Mouse (Mus musculus): ENCODE results near the gene Rnf225.
"Not testable (repeated sequence)": the region's sequence is repeated elsewhere in the genome, so short reads cannot be mapped to it uniquely, and the experiment has no call there.

Rnf225 gene

DNA sequence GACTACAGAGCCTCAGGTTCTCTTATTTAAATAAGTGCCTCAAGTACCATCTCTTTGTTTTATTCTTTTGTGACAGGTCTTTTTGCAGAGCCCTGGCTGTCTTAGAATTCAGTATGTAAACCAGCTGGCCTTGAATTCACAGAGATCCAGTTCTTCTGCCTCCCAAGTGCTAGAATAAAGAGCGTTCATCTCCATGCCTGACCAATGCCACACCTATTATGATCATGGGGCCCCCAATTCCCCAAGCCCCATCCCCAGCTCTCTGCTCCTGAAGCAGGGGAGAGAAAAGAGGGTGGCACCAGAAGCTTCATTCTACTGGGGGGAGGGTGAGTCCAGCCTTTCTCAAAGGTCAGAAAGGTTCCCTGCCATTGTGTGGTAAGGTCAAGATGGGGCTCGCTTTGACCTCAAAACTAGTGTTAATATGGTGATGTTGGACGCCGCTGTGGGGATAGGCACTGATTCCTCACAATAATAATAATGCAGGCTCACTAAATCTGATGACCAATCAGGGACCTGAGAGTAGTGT, 6.5 kb downstream of the Rnf225 start:
- DNase-seq = no peak

DNA sequence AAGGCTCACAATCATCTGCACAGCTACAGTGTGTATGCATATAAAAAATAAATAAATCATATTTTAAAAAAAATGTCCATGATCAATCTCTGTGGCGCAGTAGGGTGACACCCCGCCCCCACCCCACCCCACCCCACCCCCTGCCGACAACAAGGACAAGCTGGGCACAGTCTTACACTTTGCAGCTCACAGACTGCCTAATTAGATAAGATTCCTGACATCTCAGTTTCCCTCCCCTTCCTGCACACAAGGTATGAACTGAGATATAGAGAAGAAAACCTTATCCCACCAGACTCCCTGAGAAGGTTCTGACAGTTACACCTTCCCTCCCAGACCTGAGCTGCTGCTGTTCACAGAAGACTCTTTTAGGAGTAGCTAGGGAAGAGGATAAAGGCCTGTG, 7.6 kb downstream of the Rnf225 start:
- DNase-seq = no peak

- not testable (repeated sequence) for DNase-seq
These were observed 10.1 kb downstream of the Rnf225 start for GRCm38 (mm10) chr7:12937254-12937803.

DNA sequence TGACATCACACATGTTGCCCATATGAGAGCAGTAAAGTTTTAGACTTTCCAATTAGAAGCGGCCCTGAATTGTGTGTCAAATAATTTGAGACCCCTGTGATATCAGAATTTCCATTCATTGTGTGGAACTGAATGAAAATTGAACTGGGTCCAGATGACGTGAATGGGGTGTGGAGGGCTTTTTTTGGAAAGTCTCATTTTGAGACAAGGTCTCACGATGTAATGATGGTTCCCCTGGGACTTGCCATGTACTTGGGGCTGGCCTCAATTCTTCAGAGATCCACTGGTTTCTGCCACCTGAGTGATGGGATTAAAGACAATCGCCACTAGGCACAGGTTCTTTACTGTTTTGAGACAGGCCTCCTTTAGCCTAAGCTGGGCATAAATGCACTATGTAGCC, 13.4 kb downstream of the Rnf225 start:
- DNase-seq = no peak

DNA sequence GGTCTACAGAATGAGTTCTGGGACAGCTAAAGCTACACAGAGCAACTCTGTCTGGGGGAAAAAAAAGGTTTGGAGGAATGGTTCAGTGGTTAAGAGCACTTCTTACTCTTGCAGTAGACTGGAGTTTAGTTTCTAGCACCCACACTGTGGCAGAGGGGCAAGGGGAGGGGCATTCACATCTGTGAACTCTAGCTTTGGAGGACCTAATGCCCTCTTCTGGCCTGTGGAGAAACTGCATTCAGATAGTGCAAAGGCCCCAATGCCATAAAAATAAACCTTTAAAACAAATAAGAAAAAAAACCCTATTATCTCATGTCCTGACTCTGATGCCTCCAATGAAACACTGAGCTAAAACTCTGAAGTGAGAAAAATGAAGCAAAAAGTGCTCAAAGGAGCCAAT, 16.3 kb downstream of the Rnf225 start:
- no peak for DNase-seq

- DNase-seq = peak; percentile 81
These were observed 22.0 kb downstream of the Rnf225 start for GRCm38 (mm10) chr7:12949032-12949871.

GRCm38 (mm10) chr7:12949872-12950229, 22.6 kb downstream of the Rnf225 start:
- DNase-seq = no peak

DNA sequence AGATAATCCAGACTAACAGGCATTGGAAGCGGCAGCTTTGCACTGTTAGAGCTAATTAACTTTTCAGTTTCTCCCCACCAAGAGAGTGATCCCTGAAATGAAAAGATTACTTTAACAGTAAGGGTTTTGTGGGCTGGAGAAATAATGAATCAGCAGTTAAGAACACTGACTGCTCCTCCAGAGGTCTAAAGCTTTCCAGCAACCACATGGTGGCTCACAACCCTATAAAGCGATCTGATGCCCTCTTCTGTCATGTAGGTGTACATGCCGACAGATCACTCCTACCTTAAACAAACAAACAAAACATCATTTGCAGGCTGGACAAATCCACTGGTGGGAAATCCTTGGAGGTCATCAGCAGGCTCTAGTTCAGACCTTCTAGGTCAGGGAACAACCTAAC, 27.7 kb downstream of the Rnf225 start:
- DNase-seq = no peak

DNA sequence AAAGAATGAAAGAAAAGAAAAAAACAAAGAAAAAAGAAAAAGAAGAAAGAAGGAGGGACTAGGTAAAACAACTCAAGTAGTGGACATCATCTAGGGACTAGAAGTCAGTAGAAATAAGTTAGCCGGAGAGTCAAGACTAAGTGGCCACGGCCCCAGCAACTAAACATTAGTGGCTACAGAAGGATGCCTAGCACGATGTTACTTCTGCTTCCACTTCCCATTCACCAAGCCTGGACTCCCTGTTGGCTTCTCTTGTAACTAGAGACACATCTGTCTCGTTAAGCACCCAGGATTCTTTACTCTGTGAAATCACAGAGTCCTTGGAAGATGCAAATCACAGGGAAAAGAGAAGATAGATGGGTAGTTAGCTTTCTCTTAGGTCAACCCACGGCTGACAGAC, 30.3 kb downstream of the Rnf225 start:
- DNase-seq = no peak

- DNase-seq = no peak
These were observed 31.7 kb downstream of the Rnf225 start for GRCm38 (mm10) chr7:12958948-12959347.

DNA sequence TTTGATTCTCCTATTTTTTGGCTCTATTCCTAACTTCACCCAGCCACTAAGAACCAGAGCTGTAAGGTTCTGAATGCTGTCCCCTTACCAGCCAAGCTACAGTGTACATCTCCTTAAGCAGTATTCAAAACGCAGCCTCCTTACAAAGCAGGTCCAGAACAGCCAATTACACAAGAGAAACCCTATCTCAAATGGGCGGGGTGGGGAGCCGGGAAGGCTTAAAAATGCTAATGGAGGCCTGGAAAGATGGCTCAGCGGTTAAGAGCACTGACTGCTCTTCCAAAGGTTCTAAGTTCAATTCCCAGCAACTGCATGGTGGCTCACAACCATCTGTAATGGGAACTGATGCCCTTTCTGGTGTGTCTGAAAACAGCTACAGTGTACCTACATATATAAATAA, 32.5 kb downstream of the Rnf225 start:
- DNase-seq = no peak

DNA sequence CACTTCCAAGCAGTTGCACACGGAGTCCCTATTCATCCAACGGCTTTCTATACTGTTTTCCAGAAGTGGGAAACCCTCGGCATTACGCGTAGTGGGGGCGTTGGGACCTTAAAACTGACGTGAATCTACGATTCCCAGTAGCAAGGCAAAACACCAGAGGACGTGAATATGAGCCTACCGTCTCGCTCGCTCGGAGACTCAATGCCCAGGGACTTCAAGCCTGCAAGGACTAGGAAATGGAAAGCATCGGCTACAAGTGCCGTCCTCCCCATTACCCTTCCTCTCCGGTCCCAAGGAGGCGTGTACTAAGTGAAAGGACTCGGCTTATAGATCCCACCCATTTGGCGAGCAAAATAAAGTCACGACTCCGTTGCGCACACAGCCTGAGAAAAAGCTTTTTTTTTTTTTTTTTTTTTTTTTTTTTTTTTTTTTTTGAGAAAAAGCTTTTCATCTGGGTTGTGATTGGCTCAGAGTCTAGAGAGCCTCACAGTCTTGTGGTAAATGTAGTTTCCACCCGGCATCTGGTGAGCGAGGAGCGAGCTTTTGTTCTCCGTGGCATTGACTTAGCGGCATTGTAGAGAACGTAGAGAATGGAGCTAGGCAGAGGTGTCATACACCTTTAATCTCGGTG, 34.4 kb downstream of the Rnf225 start:
- DNase-seq = peak; percentile 47

DNA sequence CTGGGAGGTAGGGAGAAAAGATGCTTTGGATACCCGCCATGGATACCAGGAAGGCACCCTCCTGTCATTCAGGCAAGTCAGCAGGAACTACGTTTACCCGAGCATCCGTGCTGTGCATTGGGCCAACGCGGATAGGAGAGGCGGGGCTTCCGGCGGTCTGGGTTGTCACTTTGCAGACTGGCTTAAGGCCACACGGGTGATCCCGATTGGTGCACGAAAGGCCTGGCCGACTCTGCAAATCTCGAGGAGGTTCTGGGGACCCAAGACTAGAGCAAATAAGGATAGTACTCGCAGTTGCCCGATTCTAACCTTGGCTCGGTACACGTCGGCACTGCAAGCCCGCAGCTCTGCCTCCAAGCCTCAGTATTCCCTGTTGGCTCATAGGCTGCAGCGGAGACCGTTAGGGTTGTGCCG, 38.5 kb downstream of the Rnf225 start, which contains the start of gene Zfp324:
TSS of gene Zfp324 (plus strand) at position 161 of the 414 bp plus-strand sequence.
- DNase-seq = peak; percentile 84

DNA sequence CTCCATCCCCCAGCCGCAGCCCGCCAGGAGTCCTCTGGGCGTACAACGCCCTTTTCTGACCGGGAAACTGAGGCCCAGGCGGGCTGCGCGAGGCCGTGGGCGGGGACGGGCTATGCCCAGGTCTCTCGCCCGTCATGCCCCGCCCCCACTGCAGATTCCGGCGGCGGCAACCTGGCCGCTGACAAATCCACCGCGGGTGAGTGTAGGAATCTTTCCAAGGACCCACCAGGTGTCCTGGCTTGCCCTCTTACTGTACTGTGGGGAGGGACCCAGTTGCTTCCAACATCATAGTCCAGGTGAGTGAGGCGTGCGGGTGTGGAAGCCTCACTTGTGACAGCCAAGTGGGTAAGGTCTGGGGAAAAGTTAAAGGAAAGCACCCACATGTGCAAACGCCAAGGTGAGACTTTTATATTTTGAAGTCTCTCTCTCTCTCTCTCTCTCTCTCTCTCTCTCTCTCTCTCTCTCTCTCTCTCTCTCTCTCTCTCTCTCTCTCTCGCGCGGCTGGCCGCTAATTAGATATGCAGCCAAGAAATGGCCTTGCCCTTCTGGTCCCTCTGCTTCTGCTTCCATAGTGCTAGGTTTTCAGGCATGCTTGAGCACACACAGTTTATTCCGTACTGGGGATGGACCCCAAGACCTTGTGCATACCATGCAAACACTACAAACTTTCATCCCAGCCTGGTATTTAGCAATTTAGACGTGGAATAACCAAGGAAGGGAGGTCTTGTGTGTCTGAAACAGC, 39.1 kb downstream of the Rnf225 start:
- peak; percentile 60 for DNase-seq

GRCm38 (mm10) chr7:12970906-12971305, 43.7 kb downstream of the Rnf225 start:
- no peak for DNase-seq

- peak; percentile 96 for DNase-seq
These were observed 50.6 kb downstream of the Rnf225 start, which contains the start of gene Zfp446 for GRCm38 (mm10) chr7:12977682-12978389. Zfp446 (plus strand) TSS chr7:12977848.

DNA sequence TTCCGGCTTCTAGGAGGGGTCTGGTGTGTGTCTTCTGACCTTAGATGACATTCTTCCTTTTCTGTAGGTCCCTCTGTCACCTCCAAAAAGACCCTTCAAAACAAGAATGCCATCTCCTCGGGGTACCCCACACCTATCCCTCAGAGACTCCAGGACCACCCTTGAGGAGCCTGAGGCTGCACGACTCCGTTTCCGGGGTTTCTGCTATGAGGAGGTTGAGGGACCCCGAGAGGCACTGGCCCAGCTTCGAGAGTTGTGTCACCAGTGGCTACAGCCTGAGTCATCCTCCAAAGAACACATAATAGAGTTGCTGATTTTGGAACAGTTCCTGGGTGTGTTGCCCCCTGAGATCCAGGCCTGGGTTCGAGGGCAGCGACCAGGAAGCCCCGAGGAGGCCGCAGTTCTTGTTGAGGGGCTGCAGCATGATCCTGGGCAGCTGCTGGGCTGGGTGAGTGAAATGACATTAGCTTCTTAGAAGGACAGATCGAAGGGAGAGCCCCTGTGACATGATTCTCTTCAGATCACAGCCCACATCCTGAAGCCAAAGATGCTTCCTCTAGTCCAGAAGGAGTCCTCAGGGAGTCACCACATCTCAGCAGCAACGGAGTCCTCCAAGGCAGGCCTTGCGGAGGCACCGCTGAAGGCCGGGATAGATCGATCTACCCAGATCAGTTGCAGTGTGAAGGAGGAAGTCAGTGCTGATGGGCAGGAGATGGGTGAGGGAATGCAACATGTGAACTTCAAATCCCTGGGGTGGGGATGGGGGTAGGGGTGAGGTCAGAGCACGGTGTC, 51.9 kb downstream of the Rnf225 start:
- no peak for DNase-seq

DNA sequence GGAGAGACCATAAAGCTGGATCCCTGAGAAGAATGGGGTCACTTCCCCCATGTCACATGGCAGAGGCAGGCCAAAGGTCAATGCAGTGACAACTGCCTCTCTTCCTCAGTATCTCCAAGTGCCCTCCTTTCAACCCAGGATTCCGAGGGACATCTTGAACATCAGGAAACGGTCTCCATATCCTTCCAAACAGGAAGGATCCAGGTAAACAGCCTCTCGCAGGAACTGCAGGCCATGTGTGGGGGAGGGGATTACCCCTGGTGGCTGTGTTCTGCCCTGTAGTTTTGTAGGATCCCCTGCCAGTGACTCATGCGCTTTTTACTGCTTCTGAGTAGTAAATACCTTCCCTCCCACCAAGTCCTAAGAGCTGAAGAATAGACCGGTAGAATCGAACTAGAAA, 52.6 kb downstream of the Rnf225 start:
- no peak for DNase-seq

GRCm38 (mm10) chr7:12980291-12980690, 53.1 kb downstream of the Rnf225 start:
- DNase-seq = no peak

Measured in right cerebral cortex, postnatal 4 days (tissue).